Mouse (Mus musculus): ENCODE measurements at regions not wholly inside any gene's neighbourhood (a gene's known extent, or its start where the extent isn't known, plus 50 kb on each side); places are given as distances from the start of the nearest gene placed in this dataset.
"Not testable (repeated sequence)": the region's sequence is repeated elsewhere in the genome, so short reads cannot be mapped to it uniquely, and the experiment has no call there.

DNA sequence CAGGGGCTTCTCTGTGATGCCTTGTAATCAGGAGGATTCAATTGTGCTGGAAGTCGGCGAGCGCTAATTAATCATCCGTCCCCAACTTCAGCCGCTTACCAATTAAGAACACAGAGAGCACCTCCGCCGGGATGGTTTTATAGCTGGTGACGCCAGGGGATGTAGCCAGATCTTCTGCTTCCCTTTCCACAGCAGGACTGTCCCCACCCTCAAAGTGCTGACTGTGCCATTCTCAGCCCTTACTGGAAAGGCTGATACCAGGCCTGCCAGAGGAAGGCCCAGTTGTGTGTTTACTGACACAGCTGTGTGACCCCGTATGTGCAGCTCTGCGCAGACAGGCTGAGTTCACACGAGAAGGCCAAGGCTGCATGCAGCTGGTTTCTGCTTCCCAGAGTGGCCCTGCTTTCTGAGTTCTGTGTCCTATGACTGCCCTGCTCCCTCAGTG lies 59.9 kb upstream of the Bend4 start:
- DNase-seq (ENCODE audit: inconsistent age in 2 of 2, low spot score in 1 of 2) = no peak

DNA sequence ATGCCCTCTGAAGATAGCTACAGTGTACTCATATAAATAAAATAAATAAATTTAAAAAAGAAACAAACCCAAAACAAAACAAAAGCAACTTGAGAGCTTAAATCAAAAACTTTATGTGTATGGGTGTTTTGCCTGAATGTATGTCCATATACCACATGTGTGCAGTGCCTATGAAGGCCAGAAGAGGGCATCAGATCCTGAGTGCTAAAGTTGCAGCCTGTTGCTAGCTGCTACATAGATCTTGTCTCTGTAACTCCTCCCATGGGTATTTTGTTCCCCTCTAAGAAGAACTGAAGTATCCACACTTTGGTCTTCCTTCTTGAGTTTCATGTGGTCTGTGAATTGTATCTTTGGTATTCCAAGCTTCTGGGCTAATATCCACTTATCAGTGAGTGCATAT lies 62.6 kb upstream of the Bend4 start:
- not testable (repeated sequence) for DNase-seq (ENCODE audit: inconsistent age in 2 of 2, low spot score in 1 of 2)

DNA sequence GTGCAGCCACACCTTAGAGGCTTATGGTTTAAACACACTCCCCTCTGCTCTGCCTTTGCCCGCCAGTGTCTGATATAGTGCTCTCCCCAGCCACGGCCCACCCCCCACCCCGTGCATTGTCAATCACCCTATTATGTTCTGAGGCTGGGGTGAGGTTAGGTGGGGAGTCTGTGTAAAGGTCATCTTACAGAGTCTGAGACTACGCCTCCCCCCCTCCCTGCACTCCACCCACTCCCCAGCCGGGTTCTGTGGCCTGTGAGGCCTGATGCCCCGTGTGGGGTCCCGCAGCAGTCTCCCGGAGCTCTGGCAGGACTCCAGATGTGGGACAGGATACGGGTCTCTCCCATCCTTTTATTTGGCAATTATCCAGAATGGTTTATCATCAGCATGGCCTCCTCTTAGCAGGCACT lies 64.8 kb upstream of the Bend4 start:
- DNase-seq (ENCODE audit: inconsistent age in 2 of 2, low spot score in 1 of 2) = no peak

DNA sequence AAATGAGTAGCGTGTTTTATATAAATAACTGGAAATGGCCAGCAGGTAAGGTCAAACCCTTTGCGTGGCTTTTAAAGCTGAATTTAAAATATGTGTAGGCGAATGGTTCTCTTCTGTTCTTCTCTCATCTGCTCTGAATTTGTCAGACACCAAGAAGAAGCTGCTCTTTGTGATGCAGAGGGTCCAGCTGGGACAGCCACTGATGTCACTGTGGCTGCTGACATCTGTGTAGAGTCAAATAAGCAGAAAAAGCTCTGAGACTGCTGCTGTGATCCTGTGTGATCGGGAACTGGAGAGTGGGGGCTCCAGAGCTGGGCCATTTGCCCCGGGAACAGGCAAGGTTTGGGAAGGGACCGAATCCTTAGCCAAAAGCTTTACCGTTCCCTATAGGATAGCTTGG lies 68.6 kb upstream of the Bend4 start:
- DNase-seq (ENCODE audit: inconsistent age in 2 of 2, low spot score in 1 of 2) = no peak

DNA sequence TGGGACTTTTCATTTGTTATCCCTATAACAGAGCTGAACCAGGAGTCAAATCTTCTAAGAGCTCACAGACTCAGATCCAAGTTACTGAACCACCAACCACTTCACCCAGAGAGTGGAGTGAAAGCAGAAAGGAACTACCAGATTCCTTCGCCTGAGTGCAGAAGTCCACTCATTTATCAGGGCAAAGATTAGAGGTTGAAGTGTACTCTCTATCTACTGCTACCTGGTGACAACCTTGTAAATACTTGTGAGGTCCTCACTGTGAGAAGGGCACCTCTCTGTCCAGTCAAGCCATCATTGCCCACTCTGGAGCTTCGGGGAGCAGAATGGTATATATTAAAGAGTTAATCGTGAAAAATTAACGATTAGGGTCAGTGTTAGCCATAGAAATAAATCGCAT lies 87.4 kb upstream of the Shisa3 start:
- no peak for DNase-seq (ENCODE audit: inconsistent age in 2 of 2, low spot score in 1 of 2)

DNA sequence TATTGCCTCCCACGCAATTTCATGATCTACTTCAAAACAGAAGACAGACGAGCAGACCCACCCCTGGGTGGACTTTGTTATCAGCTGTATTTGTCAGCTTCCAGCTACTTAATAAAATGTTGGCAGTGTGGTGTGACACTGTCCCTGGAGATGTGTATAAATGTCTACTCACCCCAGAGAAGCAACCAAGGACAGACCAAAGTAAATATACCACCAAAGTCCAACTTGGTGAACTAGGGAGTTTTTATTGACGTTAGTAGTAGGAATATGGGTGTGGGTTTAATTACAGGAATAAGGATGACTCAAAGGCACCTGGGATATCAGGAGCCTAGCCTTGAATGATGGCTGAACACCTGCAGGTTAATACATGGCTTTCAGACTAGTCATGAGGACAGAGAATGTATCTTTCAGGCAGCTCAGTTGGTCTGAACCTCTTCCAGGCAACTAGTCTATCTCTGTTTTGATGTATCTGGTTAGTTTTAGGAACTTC lies 86.2 kb upstream of the Shisa3 start:
- no peak for DNase-seq (ENCODE audit: inconsistent age in 2 of 2, low spot score in 1 of 2)

DNA sequence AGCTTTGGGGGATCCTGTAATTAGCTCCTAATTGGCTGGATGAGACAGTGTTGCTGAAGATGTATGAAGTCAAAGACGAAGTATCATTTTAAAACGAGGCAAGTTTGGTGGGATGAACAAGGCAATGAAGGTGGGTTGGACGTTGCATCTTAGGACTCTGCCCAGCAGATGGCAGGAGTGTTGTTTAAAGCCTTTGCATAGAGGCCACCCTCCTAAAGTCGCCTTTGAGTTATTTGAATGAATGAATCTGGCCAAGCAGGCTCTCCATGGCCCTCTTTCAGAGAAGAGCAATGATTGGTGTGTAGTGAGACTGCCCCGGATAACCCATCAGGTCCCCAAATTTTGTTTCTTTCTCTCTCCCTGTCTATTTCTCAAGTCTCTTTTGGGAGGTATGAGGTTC lies 77.5 kb upstream of the Shisa3 start:
- DNase-seq (ENCODE audit: inconsistent age in 2 of 2, low spot score in 1 of 2) = no peak

DNA sequence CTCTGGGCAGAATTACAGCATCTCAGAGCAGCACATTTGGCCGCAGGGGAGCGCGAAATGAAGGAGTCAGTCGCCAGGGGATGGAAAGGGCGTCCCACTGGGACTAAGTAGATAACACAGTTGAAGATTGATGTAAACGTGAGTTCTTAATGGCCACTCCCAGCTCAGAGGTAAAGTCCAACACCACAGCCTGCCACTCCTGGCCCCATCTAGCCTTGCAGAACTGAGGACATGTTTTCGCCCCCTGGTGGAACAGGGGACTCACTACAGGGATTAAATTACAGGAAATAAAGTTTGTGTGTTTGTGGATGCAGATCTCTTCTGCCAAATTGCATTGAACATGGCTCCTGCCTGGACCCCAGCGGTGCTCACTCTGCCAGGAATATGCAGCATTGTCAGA lies 76.7 kb upstream of the Shisa3 start:
- DNase-seq (ENCODE audit: inconsistent age in 2 of 2, low spot score in 1 of 2) = peak in 1 of 2 experiments; percentile 27

DNA sequence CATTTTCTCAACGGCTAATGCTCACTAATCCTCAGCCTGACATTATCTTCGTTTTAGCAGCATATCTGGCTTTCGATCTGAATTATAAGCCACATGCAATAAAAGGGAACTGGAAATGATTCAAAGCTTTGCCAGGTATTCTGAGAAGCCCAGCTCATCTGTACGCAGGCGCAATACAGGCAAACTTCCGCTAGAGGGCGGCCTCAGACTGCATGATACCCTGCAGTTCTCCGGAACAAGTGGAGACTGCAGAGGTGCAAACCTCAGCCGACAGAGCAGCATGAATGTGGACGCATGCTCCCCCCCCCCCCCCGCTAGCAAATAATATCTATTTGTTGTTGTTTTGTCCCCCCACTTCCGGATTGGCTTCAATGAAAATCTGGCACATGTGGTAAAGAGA lies 75.3 kb upstream of the Shisa3 start:
- DNase-seq (ENCODE audit: inconsistent age in 2 of 2, low spot score in 1 of 2) = peak; percentile 63 to 88

DNA sequence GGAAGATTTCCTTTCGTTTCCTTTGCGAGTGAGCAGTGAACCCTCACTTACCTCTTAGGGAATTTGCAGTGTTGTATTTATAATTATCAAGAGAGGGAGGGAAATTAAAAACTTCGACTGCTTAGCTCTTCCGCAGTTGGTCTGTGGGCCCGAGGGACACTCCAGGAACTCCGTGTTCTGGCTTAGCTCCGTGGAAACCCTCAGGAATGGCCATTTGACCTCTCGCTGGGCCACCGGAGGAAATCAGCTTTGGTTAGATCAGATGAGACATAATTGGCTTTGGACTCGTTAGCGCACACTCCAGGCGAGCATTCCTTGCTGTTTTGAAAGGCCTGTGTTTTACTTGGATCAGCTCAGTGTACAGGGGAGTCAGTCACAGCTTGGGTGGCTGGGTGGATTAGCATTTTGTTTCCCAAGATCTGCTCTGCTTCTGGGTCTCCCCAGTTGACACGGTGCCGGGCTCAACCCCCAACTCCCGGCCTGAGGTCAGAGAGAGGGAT lies 74.9 kb upstream of the Shisa3 start:
- peak; percentile 29 to 57 for DNase-seq (ENCODE audit: inconsistent age in 2 of 2, low spot score in 1 of 2)

DNA sequence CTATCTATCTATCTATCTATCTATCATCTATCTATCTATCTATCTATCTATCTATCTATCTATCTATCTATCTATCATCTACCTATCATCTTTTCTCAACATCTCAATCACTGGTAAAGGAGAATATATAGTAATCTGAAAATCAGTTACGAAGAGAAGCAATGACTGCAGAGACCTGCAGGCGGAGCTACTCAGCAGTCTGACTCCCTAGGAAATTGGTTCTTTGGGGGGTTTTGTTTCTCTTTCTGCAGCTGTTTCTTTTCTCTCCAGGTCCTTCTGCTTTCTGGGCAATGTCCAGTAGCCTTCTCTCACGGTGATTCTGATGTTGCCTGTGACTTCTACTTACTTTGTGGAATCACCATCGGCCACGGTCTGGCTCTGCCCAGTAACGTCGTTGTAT lies 73.6 kb upstream of the Shisa3 start:
- no peak for DNase-seq (ENCODE audit: inconsistent age in 2 of 2, low spot score in 1 of 2)

DNA sequence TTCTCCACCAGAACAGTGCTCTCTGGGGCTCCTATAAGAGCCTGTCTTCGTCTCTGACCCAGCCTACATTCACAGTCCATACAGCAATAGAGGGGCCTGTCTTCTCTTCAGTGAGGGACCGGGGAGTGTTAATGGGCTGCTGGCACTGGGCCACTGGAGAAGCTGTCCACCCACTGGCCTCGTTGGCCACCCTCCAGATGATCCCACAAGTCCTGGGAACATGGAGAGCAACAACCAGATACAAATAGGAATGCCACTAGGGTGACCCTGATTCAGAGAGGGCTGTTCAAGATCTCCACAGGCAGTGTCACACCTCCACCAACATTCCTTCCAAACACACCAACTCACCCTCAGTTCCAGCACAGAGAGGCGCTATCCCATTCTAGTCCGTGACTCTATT lies 69.7 kb upstream of the Shisa3 start:
- no peak for DNase-seq (ENCODE audit: inconsistent age in 2 of 2, low spot score in 1 of 2)

DNA sequence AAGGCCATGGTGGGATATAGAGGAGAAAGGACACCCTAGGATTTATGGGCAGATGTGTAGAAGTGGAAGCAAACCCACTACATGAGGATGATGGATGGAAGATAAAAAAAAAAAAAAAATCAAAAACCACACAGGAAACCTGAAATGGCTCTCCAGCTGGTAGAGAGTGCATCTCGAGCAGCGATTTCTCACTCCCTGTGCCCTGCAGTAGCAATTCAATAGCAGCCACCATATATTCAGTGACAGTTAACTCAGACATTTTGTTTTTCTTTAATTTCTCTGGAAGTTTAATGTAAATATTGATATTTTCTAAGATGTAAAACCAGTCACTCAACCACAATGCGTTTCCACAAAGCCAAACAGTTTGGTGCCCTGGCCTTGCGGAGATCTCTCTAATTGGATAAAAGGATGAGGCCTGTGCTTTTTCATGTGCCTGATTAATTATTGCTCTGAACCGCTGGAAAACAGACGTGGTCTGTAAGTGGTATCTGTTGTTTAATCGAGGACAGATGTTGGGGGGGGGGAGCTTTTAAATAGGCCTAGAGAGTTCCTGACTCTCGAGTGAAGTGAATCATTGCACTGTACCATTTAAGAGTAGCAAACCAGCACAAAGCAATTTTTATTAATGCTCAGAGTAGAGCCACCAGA lies 68.0 kb upstream of the Shisa3 start:
- peak in 1 of 2 experiments; percentile 23 for DNase-seq (ENCODE audit: inconsistent age in 2 of 2, low spot score in 1 of 2)

DNA sequence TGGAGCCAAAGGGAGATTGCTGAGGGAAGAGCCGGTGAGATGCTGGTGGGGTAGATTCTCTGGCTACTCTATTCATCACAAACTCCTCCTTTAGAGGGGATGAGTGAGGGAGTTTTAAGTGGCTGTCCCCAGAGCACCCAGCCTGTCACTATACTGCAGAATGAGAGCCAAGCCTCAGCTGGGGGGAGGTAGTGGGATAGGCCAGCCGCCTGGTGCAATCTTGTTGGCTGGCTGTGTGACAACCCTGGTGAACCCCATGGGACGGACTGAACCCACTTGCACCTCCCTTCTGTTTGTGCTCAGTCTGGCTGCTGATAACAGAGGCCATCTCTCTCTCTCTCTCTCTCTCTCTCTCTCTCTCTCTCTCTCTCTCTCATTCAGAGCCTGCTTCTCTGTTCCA lies 65.8 kb upstream of the Shisa3 start:
- DNase-seq (ENCODE audit: inconsistent age in 2 of 2, low spot score in 1 of 2) = no peak

DNA sequence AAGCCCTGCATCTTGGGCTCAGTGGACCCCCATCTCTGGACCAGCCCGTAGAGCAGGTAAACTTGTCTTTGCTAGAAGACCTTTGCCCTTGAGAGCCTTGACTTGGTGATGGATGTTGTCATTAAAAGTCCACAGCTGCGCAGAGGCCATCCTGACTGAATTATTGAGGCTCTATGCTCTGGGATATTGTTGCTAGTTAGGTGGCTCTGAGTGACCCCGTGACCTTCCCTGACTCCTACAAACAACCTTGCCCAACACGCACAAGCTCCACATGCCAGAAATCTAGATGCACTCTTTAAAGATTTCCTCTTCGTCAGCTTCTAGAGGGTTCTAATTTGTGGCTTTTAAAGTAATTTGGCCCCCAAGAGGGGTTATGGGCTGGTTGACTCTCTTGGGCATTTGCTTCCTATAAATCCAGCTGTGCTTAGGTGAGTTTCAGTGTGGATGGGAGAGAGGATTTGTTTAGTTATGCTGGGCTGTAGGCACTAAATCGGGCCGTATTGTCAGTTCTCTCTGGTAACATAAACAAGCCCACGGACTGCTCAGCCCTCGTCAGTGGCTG lies 63.6 kb upstream of the Shisa3 start:
- DNase-seq (ENCODE audit: inconsistent age in 2 of 2, low spot score in 1 of 2) = no peak

DNA sequence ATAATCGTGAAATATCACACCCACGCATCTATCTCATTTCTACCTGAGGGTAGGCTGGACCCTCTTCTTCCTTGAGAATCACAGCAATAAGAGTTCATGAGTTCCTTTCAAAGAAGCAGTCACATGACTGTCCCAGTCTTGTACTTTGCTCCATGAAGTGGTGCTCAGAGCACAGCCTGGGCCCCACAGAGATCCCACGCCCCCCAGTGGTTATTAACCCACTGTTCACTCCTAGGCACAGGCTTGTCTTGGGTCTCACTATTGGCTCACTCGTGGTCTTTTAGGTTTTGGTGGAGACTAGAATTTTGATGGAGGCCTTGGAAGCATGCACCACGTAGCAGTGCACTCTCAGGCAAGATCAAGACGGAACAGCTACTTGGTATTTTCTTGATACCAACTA lies 57.4 kb upstream of the Shisa3 start:
- no peak for DNase-seq (ENCODE audit: inconsistent age in 2 of 2, low spot score in 1 of 2)

DNA sequence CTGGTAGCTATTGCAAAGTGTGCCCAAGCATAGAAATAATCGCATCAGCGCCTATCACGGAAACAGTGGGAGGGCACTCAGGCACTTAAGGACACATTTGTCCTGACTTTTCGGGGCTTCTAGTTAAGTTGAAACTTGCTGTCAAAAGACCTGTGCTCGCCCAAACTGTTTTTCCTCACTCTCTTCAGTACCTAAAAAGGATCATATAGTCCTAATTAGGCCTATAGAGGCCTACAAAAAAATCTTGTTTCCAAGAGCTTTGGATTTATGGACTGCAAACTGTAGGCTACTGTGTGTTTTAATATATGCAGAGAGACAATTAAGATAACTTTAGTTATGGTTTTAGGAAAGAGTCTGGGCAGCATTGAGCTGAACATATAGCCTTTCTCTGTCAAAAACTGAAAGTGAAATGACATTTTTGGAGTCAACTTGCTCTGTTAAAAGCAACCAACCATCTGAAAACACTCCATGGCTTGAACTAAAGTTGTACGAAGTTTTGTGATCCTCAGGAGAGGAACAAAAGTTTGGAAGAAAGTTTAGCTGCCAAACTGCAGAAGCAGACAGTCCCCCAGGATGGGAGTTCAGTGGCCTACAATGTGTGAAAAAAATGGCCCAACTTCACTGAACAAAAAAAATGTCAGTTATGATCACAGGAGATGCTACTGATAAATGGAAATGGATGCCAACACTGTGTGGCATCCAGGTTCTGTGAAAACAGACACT lies 55.9 kb upstream of the Shisa3 start:
- DNase-seq (ENCODE audit: inconsistent age in 2 of 2, low spot score in 1 of 2) = no peak

DNA sequence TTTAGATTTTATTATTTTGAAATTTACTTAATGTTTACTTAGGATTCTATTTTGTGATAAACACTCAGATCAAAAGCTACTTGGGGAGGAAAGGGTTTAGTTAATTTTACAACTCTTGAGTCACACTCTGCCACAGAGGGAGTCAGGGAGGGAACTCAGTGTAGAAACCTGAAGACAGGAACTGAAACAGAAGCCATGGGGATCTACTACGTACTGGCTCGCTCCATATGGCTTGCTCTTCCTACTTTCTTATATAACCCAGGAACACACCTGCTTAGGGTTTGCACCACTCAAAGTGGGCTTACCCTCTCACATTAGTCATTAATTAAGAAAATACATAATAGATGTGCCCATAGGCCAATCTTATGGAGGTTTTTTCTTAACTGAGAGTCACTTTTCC lies 54.8 kb upstream of the Shisa3 start:
- DNase-seq (ENCODE audit: inconsistent age in 2 of 2, low spot score in 1 of 2) = no peak

Data from adrenal gland, adult (tissue).